Mouse (Mus musculus): ENCODE data around the gene Abcc1.

DNA sequence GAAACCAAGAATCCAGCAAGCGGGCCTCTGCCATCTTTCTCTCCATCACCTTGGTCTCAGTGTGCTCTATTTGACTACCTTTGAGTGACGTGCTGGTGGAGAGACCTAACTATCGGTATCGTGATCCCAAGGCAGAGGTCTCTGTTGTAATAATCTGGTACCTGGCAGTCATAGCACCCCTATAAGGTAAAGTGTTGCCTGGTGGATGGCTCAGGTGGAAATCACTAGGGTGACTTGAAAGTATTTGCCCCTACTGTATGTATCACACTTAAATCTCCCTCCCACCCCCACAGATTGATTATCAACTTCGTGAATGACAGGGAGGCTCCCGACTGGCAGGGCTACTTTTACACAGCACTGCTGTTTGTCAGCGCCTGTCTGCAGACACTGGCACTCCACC is 49.8 kb downstream of the Abcc1 start:
- no peak for TF ChIP-seq POLR2A (IDR thresholded peaks at IDR 0.05; ENCODE audit: insufficient read depth, low read depth, low read length)
- no peak for TF ChIP-seq CTCF (IDR thresholded peaks at IDR 0.05; ENCODE audit: insufficient read depth, low read depth, low read length)
